In genomic region chr3:79518761-79519527, GRCm38 (mm10) we compare ENCODE assay signal across 8 mouse cellular contexts. TPM values are rescaled to one million over a fixed set of nuclear protein-coding genes. Genes with fewer than 3 reads are reported as not detected.
DNase-seq lines count a peak whose midpoint lies in the region; ATAC-seq lines count a peak whose summit lies in the region.

No protein-coding gene starts in this region.

- peaks cover 34% of the 10 kb centered on the region for H3K4me1 ChIP-seq in forebrain, embryonic 12.5 days

- no peak overlapping the region for H3K9ac ChIP-seq in forebrain, embryonic 12.5 days

- peak; percentile 38 to 69 for DNase-seq in adrenal gland, adult (ENCODE audit: inconsistent age in 2 of 2, low spot score in 1 of 2)
- DNase-seq in adrenal gland, adult 18-20 months (ENCODE audit: low spot score in 2 of 2): no peak
- peak; percentile 27 for DNase-seq in heart, postnatal 25 days (ENCODE audit: low spot score)
- peak; percentile 81 to 83 for DNase-seq in kidney, postnatal 36 days
- DNase-seq in spleen, adult 18-20 months: no peak
- DNase-seq in thymus, postnatal 25 days: no peak

- H3K9me3 ChIP-seq in forebrain, embryonic 12.5 days: no peaks in the 10 kb centered on the region

- no peak overlapping the region for H3K4me3 ChIP-seq in forebrain, embryonic 12.5 days (replicated peaks)

- 40% methylated on average over 13 of the region's 13 CpGs for WGBS in forebrain, embryonic 12.5 days

- H3K4me2 ChIP-seq in forebrain, embryonic 12.5 days: no peak overlapping the region

- no peaks in the 10 kb centered on the region for H3K36me3 ChIP-seq in forebrain, embryonic 12.5 days (replicated peaks)

- H3K27me3 ChIP-seq in forebrain, embryonic 12.5 days: no peaks in the 10 kb centered on the region

- intact Hi-C loops in heart, postnatal 25 days (cut with DNase I): loop anchor here (5.0 kb wide), 1 partner anchor 68 kb away; no protein-coding TSS in a partner anchor

- peak overlapping the region; percentile 65 for H3K27ac ChIP-seq in forebrain, embryonic 12.5 days

- ATAC-seq in forebrain, embryonic 12.5 days (ENCODE audit: low FRiP score): peak; percentile 59; the same call in 1 of the 2 replicates
- ATAC-seq in megakaryocyte-erythroid progenitor cell, adult 5-6 weeks (replicated peaks; ENCODE audit: low FRiP score, low TSS enrichment, poor library complexity, severe bottlenecking): peak; percentile 83

RNA-seq across cellular contexts. Expression of gene Fnip2, which starts 48.7 kb away (rescaled TPM):
- total RNA-seq in adrenal gland, adult 18-20 months (2021): 10 to 100 TPM in 1 of 2 experiments, 1 to 10 TPM in 1; 8.4 to 12.7 TPM
- polyA plus RNA-seq in forebrain, embryonic 12.5 days (2016; fragmentation: Nextera tagmentation; extraction: Ambion mirVana): 6.2 and 7.3 TPM in 2 replicates
- total RNA-seq in heart, postnatal 25 days (2021): 10 to 100 TPM; 13.7 to 15.6 TPM
- 23.2 and 27.8 TPM in 2 replicates for total RNA-seq in megakaryocyte-erythroid progenitor cell, adult 5-6 weeks (2014; fragmentation: Nextera tagmentation)
- 12.8 and 15.8 TPM in 2 replicates for total RNA-seq in megakaryocyte-erythroid progenitor cell, adult 5-6 weeks (2017)

Comparison
In these comparisons a context has a peak if more than half of its experiments do, and no peak if none do; other contexts are left out.
1. DNase-seq: peak in adrenal gland, adult (2 of 2), heart, postnatal 25 days (single experiment) and kidney, postnatal 36 days (2 of 2); none in adrenal gland, adult 18-20 months (0 of 2), spleen, adult 18-20 months (0 of 2) and thymus, postnatal 25 days (single experiment).